Mouse (Mus musculus) liver, embryonic 14.5 days (tissue): ENCODE measurements around the gene Ebf1.

Experiments used
- CTCF ChIP-seq: IDR thresholded peaks from 2 replicates; pipeline ENCODE4 v1.5.1; 2016; ENCODE audit warnings: antibody characterized with exemption, low read depth, control low read depth
- EP300 ChIP-seq: IDR thresholded peaks from 2 replicates; pipeline ENCODE4 v1.6.1; 2016; ENCODE audit warnings: antibody characterized with exemption, low read depth

- TF ChIP-seq CTCF (no peak), EP300 (no peak)
These were observed 17.6 kb downstream of the Ebf1 start for GRCm38 (mm10) chr11:44634552-44635193.
